Mouse (Mus musculus): Measurements from ENCODE around the gene Cdk13.
A peak's percentile ranks its signal among the peaks of the same experiment; 100 is the strongest.

Gene Cdk13

DNA sequence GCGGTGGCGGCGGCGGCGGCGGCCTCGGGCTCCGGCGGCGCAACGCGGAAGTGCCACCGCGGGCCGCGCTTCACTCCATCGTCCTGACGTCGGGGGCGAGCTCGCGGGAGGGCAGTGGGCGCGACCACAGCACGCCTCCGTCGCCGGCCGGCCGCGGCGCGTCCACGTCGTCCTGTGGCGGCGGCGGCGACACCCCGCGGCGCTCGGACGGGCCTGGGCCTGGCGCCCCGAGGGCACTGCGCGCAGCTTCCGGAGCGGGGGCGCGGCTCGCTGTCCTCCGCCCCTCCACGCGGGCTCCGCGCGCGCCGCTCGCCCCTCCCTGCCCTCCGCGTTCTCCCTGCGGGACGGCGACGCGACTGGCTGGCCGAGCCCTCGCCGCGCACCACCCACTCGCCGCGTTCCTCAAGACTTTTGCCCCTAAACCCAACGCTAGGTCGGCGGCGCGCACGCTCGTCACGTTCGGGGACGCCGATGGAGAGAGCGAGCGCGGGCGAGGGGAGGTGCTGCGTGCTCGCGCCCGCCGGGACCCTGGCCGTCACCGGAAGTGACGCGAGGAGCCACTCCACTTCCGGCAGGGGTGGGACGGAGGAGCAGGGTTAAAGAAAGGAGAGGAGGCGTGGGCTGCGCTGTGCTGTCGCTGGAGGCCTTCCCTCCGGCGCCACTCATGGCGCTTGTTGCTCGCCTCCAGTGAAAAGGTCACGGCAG, at the start of gene Cdk13:
Cdk13 (minus strand) TSS at position 189 of the 705 bp plus-strand sequence.
- peak; percentile 99 for DNase-seq (ENCODE audit: low read depth)

DNA sequence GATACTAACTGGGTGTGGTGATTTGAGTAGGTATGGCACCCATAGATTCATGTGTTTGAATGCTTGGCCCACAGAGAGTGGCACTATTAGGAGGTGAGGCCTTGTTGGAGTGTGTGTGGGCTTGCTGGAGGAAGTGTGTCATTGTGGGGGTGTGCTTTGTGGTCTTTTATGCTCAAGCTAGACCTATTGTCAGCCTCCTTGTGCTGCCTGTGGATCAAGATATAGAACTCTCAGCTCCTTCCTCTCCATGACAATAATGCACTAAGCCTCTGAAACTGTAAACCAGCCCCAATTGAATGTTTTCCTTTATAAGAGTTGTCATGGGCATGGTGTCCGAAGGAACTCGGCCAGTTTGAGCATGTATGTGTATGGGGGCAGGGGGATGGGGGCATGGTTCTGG, 38.4 kb upstream of the Cdk13 start:
- DNase-seq (ENCODE audit: low read depth), result no peak

DNA sequence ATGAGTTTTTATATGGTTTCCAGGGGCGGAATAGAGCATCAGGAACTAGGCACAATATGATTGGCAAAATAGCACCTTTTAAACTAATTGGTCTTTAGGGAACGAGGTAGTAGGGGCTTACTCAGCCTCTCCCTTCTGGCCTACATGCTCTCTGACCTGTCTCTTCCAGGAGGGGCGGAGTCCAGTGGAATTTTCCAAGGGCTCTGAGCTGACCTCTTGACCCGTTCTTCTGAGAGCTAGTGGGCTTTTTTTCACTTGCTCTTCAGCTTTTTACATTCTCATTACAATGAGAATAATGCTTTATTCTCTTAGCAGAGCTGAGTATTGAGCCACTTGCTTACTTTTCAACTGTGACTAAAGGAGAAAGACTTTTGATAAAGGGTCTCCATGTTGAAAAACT, 37.9 kb upstream of the Cdk13 start:
- no peak for DNase-seq (ENCODE audit: low read depth)

DNA sequence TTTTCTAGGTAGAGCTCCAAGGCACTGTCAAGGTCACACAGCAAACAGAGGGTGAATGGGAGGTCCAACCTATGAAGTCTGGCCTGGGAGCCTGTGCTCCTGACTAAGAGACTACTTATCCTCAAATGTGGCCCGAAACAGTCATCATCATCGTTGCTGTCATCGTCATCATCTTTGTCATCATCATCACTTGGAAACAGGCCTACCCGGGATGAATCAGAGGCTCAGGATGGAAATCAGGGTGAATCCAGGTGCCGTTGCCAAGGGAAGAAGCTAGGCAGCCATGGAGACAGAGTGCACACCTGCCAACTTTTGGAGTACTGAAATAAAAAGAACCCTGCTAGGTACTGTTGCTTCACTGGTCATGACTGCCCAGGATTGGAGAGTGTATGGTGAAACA, 34.2 kb upstream of the Cdk13 start:
- no peak for DNase-seq (ENCODE audit: low read depth)

DNA sequence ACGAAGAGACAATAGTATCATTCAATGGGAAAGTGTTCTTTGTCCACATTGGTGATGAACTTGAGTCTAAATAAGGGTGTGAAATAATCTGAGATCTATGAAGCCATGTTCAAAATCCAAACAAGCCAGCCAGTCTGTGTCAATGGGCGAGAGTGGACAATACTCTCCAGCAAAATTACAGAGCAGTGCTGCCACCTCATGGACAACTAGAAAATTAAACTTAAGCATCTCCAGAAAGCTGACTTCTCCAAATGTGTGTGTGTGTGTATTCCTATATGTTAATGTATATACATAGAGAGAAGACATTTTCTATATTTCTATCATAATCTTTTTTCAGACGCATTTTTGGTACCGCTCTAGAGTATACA, 33.6 kb upstream of the Cdk13 start:
- peak; percentile 79 for DNase-seq (ENCODE audit: low read depth)

DNA sequence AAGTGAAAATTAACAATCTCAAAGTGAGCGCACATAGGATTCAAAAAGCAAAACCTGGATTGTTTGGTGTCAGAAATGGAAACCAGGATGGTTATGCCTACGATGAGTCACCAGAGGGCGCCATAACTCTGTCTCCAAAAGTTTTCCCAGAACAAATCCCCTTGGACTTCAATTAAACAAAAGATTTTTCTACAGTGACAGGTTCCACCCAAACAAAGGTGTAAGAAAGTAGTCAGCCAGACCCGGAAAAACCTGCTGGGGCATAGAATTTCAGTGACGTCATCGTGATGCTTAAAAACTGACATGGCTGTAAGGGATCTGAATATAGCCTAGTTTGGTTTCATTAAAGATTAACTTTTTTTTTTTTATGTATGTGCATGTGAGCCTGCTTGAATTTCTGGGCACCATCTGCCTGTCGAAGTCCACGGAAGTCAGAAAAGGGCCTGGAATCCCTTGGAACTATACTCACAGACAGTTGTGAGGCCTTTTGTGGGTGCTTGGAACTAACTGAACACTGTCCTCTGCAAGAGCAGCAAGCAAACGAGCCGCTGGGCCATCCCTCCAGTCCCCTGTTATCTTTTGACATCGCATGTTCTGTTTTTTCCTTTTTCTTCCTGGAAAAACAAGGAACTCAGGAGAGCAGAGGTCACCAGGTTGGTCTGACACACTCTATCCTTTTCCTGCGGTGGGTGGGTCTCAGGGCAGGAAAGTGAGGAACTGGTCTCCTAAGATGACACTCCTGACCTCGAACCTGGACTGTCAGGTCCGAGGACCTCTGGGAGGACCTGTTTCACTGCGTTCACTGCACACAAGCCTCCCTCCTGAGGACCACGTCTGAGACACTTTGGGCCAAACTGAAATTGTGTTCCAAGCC, 33.0 kb upstream of the Cdk13 start:
- peak; percentile 51 for DNase-seq (ENCODE audit: low read depth)

DNA sequence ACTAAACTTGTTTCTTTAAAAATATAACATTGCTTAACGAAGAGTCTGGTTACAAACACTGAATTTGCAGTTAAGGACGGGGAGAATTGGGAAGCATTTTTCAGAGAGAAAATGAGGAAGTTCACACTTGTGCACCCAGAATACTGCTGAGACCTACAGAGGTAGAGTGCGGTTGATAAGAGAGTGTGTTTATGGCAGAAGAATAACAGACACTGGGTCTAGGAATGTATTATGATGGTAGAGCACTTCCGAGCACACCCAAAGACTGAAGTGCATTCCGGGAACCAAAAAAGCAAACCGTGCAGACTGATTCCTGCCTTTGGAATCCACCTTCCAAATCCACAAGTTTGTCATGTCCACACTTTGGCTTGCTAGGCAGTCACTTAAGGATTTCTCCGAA, 31.9 kb upstream of the Cdk13 start:
- DNase-seq (ENCODE audit: low read depth), result no peak

DNA sequence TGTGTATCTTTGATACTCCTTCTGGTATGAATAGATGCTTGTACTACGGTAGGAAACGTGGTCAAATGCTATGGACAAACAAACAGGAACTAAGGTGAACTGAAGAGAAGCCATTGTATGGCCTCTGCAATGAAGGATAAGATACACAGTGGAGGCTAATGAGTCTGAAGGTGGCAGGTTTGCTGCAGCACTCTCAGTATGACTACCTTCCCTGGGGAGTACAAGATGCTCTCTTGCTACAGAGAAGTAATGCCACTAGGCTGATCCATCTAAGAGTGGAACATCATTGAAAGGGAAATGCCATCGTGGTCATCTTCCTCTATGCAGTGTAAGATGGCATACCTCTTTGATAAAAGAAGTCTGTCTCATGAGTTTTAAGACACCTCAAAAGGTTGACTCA, 28.0 kb upstream of the Cdk13 start:
- DNase-seq (ENCODE audit: low read depth), result no peak

DNA sequence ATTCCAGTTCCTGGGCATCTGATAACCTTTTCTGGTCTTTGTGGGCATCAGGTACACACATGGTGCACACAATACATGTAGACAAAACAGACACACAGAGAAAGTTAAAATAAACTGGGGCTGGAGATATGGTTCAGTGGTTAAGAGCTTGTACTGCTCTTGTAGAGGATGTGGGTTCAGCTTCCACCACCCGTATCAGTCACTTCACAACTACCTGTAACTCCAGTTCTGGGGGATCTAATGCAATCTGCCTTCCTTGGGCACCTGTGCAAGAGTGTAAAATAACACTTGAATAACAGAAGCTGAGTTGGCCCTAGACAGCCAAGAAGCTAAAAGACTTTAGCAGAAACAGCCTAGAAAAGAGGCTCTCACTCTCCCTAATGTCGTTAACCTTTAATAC, 12.3 kb upstream of the Cdk13 start:
- no peak for DNase-seq (ENCODE audit: low read depth)

DNA sequence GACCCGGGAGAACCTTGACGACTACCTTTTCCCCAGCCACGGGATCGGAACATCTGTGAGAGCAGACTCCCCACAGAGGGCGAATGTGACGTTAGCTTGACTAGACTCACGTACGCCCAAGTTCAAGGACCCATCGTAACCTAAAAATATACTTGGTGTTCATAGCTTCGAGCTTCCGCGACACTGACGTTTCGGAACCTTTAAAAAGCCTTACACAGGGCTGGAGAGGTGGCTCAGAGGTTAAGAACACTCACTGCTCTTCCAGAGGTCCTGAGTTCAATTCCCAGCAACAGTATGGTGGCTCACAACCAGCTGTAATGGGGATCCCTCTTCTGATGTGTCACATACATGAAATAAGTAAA, 698 bp upstream of the Cdk13 start:
- DNase-seq (ENCODE audit: low read depth), result no peak

DNA sequence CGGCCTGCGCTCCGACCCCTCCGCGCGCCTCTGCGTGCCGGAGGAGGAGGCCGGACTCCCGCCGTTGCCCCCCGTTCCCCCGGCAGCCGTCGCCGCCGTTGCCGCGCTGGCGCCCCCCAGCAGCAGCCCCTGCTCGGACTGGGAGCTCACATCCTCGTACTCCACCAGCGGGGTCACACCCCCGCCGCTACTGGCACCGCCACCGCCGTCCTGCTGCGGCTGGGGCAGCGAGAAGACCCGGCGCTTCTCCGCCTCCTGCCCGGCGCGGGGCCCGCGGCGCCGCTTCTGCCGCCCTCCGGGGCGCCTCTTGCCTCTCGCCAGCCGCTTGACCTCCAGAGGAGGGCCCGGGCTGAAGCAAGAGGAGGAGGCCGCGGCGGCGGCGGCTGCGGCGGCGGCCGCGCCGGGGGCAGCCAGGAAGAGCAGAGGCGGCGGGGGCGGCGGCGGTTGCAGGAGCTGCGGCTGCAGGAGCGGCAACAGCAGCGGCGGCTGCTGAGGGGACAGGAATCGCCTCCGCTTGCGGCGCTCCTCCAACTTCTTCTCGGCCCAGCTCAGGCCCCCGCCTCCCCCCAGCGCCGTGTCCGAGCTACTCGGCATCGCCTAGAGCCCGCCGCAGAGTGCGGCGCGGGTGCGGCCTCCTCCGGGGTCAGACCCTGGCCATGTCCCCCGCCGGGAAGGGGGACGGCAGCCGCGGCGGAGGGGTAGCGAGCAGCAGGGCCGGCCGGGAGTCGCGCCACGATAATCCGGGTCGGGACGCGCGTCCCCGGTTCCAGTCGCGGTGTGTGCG, 647 bp downstream of the Cdk13 start:
- DNase-seq (ENCODE audit: low read depth), result peak; percentile 64

DNA sequence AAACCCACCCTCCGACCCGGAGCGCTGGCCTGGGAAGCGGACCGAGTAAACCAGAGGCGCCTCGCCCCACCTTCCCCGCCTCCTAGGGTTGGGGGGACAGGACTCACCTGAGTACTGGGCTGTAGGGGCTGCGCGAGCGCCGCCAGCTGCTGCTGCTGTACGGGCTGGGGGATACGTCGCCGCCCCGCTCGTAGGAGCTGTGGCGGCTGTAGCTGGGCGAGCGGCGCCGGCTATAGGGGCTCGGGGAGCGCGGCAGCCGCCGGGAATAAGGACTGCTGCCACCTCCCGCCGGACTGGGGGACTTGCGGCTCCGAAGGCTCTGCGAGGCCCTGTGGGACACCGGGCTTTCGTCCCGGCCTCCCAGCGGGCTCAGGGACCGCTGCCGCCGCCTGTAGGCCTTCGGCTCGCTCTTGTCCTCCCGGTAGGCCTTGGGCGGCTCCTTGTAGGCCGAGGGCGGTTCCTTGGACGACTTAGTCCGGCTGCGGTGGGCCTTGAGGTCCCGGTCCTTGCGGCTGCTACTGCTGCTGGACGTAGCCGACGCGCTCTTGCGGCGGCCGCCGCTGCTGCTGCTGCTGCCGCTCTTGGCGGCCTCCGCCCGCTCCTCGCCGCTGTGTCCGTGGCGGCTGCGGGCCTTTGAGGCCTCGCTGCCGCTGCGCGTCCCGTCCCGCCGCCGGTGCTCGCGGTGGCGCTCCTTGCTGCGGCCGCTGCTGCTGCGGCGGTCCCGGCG, 1.4 kb downstream of the Cdk13 start:
- peak; percentile 81 for DNase-seq (ENCODE audit: low read depth)

DNA sequence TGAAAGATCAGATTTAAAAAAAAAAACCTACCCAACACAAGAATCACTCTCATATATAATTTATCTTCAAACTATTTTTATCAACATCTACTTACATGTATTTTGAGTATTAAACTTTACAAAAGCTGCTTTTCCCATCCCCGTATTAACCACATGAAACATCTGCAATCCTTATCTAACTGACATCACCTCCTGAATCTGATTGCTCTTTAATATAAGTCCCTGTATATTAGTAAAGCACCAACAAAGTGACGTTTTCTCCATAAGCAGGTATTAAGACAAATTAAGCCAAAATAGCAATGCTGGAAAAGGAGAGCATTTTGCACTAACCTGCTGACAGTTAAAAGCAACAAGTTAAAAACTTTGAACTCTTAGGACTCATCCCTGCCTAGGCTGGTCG, 2.0 kb downstream of the Cdk13 start:
- DNase-seq (ENCODE audit: low read depth), result no peak

DNA sequence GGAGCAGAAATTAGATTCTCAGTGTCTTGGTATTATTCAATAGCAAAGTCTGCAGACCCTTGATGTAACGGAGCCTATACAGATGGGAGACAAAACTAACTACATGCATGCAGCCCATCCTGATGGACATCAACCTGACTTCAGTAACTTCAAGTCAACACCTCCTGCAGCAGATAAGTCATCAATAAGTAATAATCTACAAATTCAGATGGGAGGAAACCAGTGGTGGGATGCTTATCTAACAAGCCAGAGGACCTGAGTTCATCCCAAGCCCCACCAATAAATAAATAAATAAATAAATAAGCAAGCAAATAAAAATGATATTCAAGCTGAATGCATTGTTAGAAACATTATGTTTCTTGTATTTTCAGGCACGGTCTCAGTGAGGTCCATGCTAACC, 5.2 kb downstream of the Cdk13 start:
- DNase-seq (ENCODE audit: low read depth), result no peak

DNA sequence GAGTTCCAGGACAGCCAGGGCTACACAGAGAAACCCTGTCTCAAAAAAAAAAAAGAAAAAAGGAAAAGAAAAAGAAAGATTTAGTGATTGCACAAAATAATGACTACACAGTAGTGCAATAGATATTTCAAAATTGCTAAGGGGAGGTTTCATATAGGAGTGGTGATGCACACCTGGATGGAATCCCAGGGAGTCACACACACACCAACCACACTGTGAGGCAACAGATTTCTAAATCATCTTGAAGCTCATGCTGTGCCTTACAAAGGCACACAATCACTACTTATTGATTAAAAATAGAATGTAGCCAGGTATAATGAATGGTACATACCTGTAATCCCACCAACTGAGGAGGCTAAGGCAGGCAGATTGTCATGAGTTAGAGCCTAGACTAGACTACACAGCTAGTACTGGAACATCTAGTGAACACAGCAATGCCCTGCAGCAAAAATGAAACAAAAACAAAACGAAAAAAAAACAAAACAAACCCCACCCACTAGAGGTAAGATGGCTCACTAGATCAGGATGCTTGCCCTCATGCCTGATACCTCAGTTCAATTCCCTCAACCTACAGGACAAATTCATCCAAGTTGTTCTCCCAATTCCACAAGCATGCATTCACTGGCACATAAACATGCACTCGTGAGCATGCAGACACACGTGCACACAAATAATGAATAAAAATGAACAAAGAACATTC, 9.0 kb downstream of the Cdk13 start:
- peak; percentile 59 for DNase-seq (ENCODE audit: low read depth)

DNA sequence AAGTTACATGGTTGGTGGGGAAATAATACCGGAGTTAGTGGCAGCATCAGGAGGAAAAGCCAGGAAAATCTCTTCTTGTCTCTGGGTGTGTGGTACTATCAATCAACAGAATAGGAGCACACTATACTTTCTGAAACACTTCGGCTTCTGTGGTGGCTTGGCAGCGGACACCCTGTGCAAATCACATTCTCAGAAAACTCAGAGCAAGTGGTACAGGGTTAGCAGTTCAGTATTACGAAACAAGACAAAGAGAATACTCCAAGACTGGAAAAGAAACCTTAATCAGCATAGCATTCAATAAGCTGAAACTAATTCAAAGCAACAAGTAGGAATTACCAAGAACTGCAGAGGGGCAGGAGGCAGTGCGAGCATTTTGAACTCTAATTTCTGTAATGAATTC, 21.3 kb downstream of the Cdk13 start:
- DNase-seq (ENCODE audit: low read depth), result no peak

DNA sequence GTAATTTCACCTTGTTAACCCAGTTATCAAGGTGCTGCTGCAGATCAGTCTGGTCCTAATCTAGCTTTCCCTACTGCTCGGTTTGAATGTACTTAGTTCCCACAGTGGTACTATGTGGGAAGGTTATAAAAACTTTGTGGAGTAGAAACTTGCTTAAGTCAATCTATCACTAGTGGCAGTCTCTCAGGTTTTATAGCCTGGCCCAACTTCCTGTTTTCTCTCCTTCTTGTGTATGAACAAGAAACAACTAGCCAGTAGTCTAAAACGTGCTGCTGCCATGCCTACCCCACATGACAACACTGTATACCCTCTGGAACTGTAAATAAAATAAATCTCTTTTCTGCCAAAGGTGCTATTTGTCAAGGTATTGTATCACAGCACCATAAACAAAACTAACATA, 25.0 kb downstream of the Cdk13 start:
- DNase-seq (ENCODE audit: low read depth), result no peak

DNA sequence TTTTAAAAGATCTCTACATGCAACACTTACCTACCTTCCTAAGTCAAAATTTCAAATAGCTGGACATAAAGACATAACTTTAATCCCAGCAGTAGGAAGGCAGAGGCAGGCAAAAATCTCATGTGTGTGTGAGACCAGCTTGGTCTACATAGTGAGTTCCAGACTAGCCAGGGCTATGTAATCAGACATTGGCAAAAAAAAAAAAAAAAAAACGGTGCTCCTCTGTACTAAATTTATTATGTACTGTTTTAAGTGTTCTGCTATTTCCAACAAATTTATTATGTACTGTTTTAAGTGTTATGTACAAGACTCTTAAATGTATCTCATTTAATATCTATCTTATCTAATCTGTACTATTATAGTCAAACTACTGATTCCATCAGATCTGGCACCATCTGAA, 28.6 kb downstream of the Cdk13 start:
- DNase-seq (ENCODE audit: low read depth), result no peak

DNA sequence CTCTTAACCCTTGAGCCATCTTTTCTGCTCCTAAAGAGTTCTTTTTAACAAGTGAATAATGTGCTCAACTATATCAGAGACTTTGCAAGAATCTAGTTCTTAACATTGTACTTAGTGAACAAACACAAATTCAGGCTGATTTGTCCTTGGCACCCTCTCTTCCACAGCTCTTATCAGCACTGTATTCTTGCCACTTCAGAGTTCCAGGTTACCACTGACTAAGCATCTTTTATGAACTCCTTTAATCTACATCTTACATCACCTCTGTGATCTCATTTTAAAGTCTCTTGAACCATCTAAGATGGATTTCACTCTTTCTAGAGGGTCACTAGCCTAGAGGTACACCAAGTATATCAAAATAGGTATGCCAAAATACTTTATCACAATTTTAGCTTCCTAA, 29.5 kb downstream of the Cdk13 start:
- DNase-seq (ENCODE audit: low read depth), result no peak

DNA sequence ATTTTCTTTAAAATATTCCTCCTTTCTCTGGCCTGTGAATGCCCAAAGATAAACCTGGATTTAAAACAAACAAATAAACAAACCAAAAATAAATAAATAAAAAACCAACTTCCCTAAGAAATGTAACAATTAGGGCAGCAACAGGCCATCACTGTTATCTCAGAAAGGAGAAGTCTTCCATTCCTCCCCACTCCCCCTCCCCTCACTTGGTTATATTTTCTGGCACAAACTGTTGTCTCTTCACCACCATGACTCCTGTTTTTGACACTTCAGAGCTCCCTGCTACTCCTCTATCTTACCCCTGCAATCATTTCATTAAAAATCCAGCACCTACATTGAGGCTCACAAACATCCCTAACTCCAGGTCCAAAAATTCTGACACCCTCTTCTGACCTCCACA, 31.8 kb downstream of the Cdk13 start:
- DNase-seq (ENCODE audit: low read depth), result no peak

DNA sequence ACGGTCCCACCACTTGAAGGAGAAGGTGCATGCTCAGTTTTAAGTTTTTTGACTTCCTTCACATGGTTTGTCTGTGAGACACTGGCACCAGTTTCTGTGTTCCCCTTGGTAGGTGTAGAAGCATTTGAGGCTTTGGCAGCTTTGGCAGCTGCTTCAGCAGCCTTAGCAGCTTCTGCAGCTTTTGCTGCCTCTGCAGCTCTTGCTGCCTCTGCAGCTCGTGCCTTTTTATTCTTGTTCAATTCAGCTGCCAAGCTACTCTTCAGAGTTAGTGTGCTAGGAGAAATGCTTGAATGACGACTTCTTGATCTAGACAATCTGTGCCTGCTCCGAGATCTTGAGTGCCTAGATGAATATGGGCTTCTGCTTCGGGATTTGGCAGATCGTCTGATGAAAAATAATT, 32.3 kb downstream of the Cdk13 start:
- no peak for DNase-seq (ENCODE audit: low read depth)

DNA sequence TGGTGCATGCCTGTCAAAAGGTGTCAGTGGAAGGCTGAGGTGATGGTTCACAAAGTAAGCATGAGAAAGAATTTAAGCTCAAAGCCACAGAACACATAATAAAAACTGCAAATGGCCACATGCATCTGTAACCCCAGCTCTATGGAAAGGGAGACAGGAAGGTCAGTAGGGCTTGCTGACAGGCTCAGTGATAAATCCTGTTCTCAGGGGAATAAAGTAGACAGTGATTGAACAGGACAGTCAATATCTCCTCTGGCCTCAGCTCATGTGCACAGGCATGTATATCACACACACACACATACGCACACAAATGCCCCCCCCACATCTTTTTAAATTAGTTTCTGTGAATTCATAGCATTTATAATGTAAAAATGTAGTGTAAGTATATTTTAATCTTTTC, 42.5 kb downstream of the Cdk13 start:
- DNase-seq (ENCODE audit: low read depth), result no peak
